Mouse (Mus musculus) megakaryocyte, embryonic 14.5 days (primary cell): ENCODE results near the gene Smurf1. TPM values are rescaled to one million over a fixed set of nuclear protein-coding genes. Genes with fewer than 3 reads are reported as not detected.

Source experiments
- H3K27me3 ChIP-seq: replicated peaks from 2 replicates; pipeline ENCODE3; 2012; ENCODE audit warnings: inconsistent platforms
- H3K36me3 ChIP-seq: replicated peaks from 2 replicates; pipeline ENCODE3; 2012; ENCODE audit warnings: low read length, inconsistent platforms, mixed read lengths
- H3K4me1 ChIP-seq: 2 replicates; pipeline ENCODE4 v1.6.1; 2012; ENCODE audit warnings: inconsistent platforms
- H3K4me3 ChIP-seq: replicated peaks from 2 replicates; pipeline ENCODE3; 2012; ENCODE audit warnings: moderate library complexity, mild to moderate bottlenecking, inconsistent platforms
- H3K9me3 ChIP-seq: 2 replicates; pipeline ENCODE4 v1.6.1; 2012; ENCODE audit warnings: inconsistent platforms
- FLI1 ChIP-seq: IDR thresholded peaks from 2 replicates; pipeline ENCODE4 v1.6.1; 2012; ENCODE audit warnings: low read length, inconsistent platforms, mixed read lengths
- GATA1 ChIP-seq: IDR thresholded peaks from 3 replicates; pipeline ENCODE4 v1.6.1; 2012; ENCODE audit warnings: mixed read lengths, low read length, inconsistent platforms, borderline replicate concordance
- polyA plus RNA-seq: library from polyadenylated mRNA; stranded (reverse); fragments of >175 nt; gene quantifications from 2 replicates; pipeline ENCODE4 v1.2.3, GENCODE M21; 2012; ENCODE audit warnings: low replicate concordance; ENCODE audit not compliant: insufficient read depth

Gene Smurf1
- polyA plus RNA-seq, 1 experiment, result 3.2 TPM

GRCm38 (mm10) chr5:144907591-144907990 lies 58.1 kb downstream of the Smurf1 start:
- H3K9me3 ChIP-seq, result peaks cover 14% of the 10 kb centered on the region; the same call in 1 of the 2 replicates
- H3K4me1 ChIP-seq, result peaks cover 8% of the 10 kb centered on the region; the same call in 1 of the 2 replicates
- no peak for TF ChIP-seq GATA1
- TF ChIP-seq FLI1, result no peak
- H3K27me3 ChIP-seq, result peaks cover 3% of the 10 kb centered on the region
- H3K36me3 ChIP-seq, result no peaks in the 10 kb centered on the region
- H3K4me3 ChIP-seq, result no peak overlapping the region

GRCm38 (mm10) chr5:144904356-144905134 lies 61.1 kb downstream of the Smurf1 start:
- H3K36me3 ChIP-seq, result peaks cover 22% of the 10 kb centered on the region
- TF ChIP-seq FLI1 (no peak), GATA1 (no peak)

GRCm38 (mm10) chr5:144901791-144902190 lies 63.9 kb downstream of the Smurf1 start:
- Histone ChIP-seq H3K4me1 (peaks cover 31% of the 10 kb centered on the region), H3K36me3 (peaks cover 44% of the 10 kb centered on the region), H3K4me3 (no peak overlapping the region), H3K27me3 (peaks cover 3% of the 10 kb centered on the region), H3K9me3 (peaks cover 15% of the 10 kb centered on the region)
- TF ChIP-seq GATA1 (no peak), FLI1 (no peak)

More at GRCm38 (mm10) chr5:144904356-144905134, 61.1 kb downstream of the Smurf1 start:
- Histone ChIP-seq H3K9me3 (peaks cover 22% of the 10 kb centered on the region), H3K4me3 (no peak overlapping the region), H3K4me1 (peaks cover 7% of the 10 kb centered on the region; the same call in 1 of the 2 replicates), H3K27me3 (peaks cover 3% of the 10 kb centered on the region)

GRCm38 (mm10) chr5:144901035-144901434 lies 64.6 kb downstream of the Smurf1 start:
- Histone ChIP-seq H3K9me3 (peaks cover 15% of the 10 kb centered on the region), H3K27me3 (peaks cover 3% of the 10 kb centered on the region), H3K4me1 (peaks cover 38% of the 10 kb centered on the region), H3K36me3 (peaks cover 52% of the 10 kb centered on the region), H3K4me3 (no peak overlapping the region)
- TF ChIP-seq FLI1 (no peak), GATA1 (no peak)

DNA sequence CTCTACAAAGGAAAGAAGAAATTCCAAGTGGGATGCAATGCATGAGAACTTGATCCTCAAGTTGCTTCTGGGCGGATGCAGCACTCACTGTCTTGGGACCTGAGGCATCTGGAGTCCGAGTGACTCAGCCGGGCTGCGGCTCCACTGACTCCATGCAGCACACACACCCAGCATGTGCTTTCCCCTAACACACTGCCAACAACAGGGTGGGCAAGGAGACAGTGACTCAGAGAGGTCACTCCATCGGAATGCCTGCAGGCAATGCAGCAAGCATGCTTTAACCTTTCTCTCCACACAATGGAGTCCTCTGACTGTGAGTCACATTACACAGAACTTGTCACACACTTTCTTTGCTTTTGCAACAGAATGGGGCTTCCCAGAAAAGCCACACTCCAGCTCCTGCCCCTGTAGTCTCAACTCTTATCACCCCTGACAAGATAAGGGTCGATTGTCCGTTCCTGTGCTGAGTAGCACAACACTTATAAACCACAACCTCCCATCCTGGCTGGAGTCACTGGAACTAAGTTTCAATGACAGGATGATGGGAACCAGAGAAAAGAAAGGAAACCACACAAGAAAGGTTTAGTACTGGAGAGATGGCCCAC lies 67.1 kb downstream of the Smurf1 start:
- H3K36me3 ChIP-seq, result peaks cover 66% of the 10 kb centered on the region
- H3K4me3 ChIP-seq, result peak overlapping the region; percentile 79
- peaks cover 46% of the 10 kb centered on the region for H3K4me1 ChIP-seq
- H3K9me3 ChIP-seq, result peaks cover 15% of the 10 kb centered on the region
- peaks cover 3% of the 10 kb centered on the region for H3K27me3 ChIP-seq
- 0 out of 3 replicates have a peak, but pooled peaks have one; percentile 14 for TF ChIP-seq GATA1
- TF ChIP-seq FLI1, result no peak

- H3K36me3 ChIP-seq, result peaks cover 73% of the 10 kb centered on the region
- TF ChIP-seq FLI1 (no peak), GATA1 (no peak)
- H3K27me3 ChIP-seq, result no peaks in the 10 kb centered on the region
- peaks cover 43% of the 10 kb centered on the region for H3K4me1 ChIP-seq
- H3K9me3 ChIP-seq, result peaks cover 15% of the 10 kb centered on the region
- H3K4me3 ChIP-seq, result no peak overlapping the region
Measured at GRCm38 (mm10) chr5:144897881-144898280, 67.8 kb downstream of the Smurf1 start.

- no peaks in the 10 kb centered on the region for H3K27me3 ChIP-seq
- no peak overlapping the region for H3K4me3 ChIP-seq
- H3K4me1 ChIP-seq, result peaks cover 14% of the 10 kb centered on the region
- no peak for TF ChIP-seq FLI1
- TF ChIP-seq GATA1, result no peak
- H3K9me3 ChIP-seq, result peaks cover 10% of the 10 kb centered on the region; the same call in 1 of the 2 replicates
- H3K36me3 ChIP-seq, result peaks cover 79% of the 10 kb centered on the region
Measured at GRCm38 (mm10) chr5:144891276-144891675, 74.4 kb downstream of the Smurf1 start.

DNA sequence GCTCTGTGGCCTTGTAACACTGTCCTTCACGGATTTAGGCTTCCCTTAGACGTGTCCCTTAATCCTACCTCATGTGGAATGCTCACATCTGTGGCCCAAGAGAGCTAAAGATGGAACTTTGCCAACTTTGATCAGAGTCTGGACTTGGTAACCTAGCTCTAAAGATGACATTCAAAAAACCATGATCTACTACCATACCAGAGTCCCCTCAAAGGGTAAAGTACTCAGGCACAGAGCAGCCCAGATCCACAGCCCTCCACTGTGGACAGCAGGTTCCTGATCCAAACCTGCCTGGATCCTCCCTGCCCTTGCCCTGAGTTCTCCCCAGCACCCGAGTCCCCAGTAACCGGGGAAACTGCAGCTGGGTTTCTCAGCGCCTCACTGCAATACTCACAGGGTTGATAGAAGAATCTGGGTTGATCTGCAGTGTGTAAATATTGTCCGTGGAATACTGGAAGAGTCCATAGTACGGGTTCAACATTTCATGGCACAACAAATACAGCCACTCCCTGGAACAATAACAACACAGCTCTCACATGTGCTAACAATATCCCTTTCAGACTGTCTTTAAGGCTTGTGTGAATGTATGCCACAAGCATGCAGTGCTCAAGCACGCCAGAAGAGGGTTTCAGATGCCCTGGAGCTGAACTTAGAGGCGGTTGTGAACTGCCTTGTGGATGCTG lies 79.5 kb downstream of the Smurf1 start:
- H3K4me3 ChIP-seq, result no peak overlapping the region
- H3K9me3 ChIP-seq, result peaks cover 10% of the 10 kb centered on the region; the same call in 1 of the 2 replicates
- peaks cover 88% of the 10 kb centered on the region for H3K36me3 ChIP-seq
- TF ChIP-seq FLI1 (no peak), GATA1 (no peak)
- no peaks in the 10 kb centered on the region for H3K27me3 ChIP-seq
- peaks cover 18% of the 10 kb centered on the region for H3K4me1 ChIP-seq

- Histone ChIP-seq H3K4me1 (peaks cover 18% of the 10 kb centered on the region), H3K9me3 (peaks cover 10% of the 10 kb centered on the region; the same call in 1 of the 2 replicates), H3K27me3 (no peaks in the 10 kb centered on the region), H3K4me3 (peak overlapping the region; percentile 53), H3K36me3 (peaks cover 94% of the 10 kb centered on the region)
- TF ChIP-seq FLI1 (no peak), GATA1 (no peak)
Measured at GRCm38 (mm10) chr5:144884629-144885217, 80.9 kb downstream of the Smurf1 start.
